Mouse (Mus musculus) liver, postnatal 0 days (tissue): ENCODE data around the gene Zfp385c. TPM values are rescaled to one million over a fixed set of nuclear protein-coding genes. Genes with fewer than 3 reads are reported as not detected.

Source experiments
- ATAC-seq: fragments of 200-750 bp; cut with Nextera tagmentation; 2 replicates; pipeline ENCODE4 v1.8.0; 2017; ENCODE audit warnings: mild to moderate bottlenecking, moderate library complexity
- DNase-seq: peaks from one replicate; pipeline ENCODE4 v3.0.0-alpha.2; 2016
- H3K27ac ChIP-seq: fragments of 300-500 bp; sonication (generic); 2 replicates; pipeline ENCODE4 v1.5.1; 2014; ENCODE audit warnings: antibody characterized with exemption, moderate library complexity, mild to moderate bottlenecking, low read depth
- H3K27me3 ChIP-seq: fragments of 300-500 bp; sonication (generic); 2 replicates; pipeline ENCODE4 v1.6.1; 2014; ENCODE audit warnings: low read length, control low read depth, mixed read lengths; ENCODE audit not compliant: insufficient read depth
- H3K36me3 ChIP-seq: fragments of 300-500 bp; sonication (generic); replicated peaks from 2 replicates; pipeline ENCODE4 v1.6.1; 2014; ENCODE audit warnings: mild to moderate bottlenecking, control low read depth, low read length, moderate library complexity, mixed read lengths; ENCODE audit not compliant: insufficient read depth
- H3K4me1 ChIP-seq: fragments of 300-500 bp; sonication (generic); 2 replicates; pipeline ENCODE4 v1.6.1; 2014; ENCODE audit warnings: antibody characterized with exemption, mild to moderate bottlenecking, control low read depth; ENCODE audit not compliant: insufficient read depth
- H3K4me2 ChIP-seq: fragments of 300-500 bp; sonication (generic); 2 replicates; pipeline ENCODE4 v1.6.1; 2014; ENCODE audit warnings: low read depth, mild to moderate bottlenecking, low read length, moderate library complexity, mixed read lengths
- H3K4me3 ChIP-seq: fragments of 300-500 bp; sonication (generic); 2 replicates; pipeline ENCODE4 v1.5.1; 2014; ENCODE audit warnings: low read depth, low read length
- H3K9ac ChIP-seq: fragments of 300-500 bp; sonication (generic); replicated peaks from 2 replicates; pipeline ENCODE4 v1.6.1; 2014; ENCODE audit warnings: mild to moderate bottlenecking, moderate library complexity
- H3K9me3 ChIP-seq: fragments of 300-500 bp; sonication (generic); 2 replicates; pipeline ENCODE4 v1.6.1; 2016; ENCODE audit warnings: mild to moderate bottlenecking, control low read depth, low read length, mixed read lengths
- CTCF ChIP-seq: sonication (generic); IDR thresholded peaks from 2 replicates; pipeline ENCODE4 v1.5.1; 2016; ENCODE audit warnings: antibody characterized with exemption, low read depth
- EP300 ChIP-seq: IDR thresholded peaks from 2 replicates; pipeline ENCODE4 v1.6.1; 2016; ENCODE audit warnings: antibody characterized with exemption, low read depth, mild to moderate bottlenecking
- WGBS: fragments of 180-500 bp; shearing (Covaris S2); extraction: QIAGEN DNeasy Blood & Tissue Kit; methylation state at CpG from one replicate; pipeline ENCODE4 v1.1.7; 2014; ENCODE audit not compliant: insufficient replicate concordance; 5-methylcytosine and 5-hydroxymethylcytosine counted together
- polyA plus RNA-seq: library from polyadenylated mRNA; unstranded; fragments of >200 nt; fragmentation: Nextera tagmentation; extraction: Ambion mirVana; gene quantifications from 2 replicates; pipeline ENCODE4 v1.2.1, GENCODE M21; 2015

Zfp385c gene
- polyA plus RNA-seq, 1 experiment from 2014 or later = not detected

GRCm38 (mm10) chr11:100598074-100598473, 94.2 kb downstream of the Zfp385c start:
- no peak for ATAC-seq
- Histone ChIP-seq H3K4me3 (no peak overlapping the region), H3K36me3 (peaks cover 85% of the 10 kb centered on the region), H3K9ac (no peak overlapping the region), H3K4me2 (no peak overlapping the region), H3K9me3 (no peaks in the 10 kb centered on the region), H3K27me3 (no peaks in the 10 kb centered on the region), H3K27ac (peak overlapping the region; percentile 39; the same call in 1 of the 2 replicates), H3K4me1 (no peaks in the 10 kb centered on the region)
- 76% methylated on average over 4 of the region's 4 CpGs for WGBS
- no peak for TF ChIP-seq EP300
- no peak for TF ChIP-seq CTCF
- no peak for DNase-seq

GRCm38 (mm10) chr11:100595533-100595932, 96.7 kb downstream of the Zfp385c start:
- H3K4me3 ChIP-seq = no peak overlapping the region
- H3K9ac ChIP-seq = no peak overlapping the region
- H3K27ac ChIP-seq = no peak overlapping the region
- WGBS = 83% methylated on average over 4 of the region's 4 CpGs
- no peaks in the 10 kb centered on the region for H3K9me3 ChIP-seq
- DNase-seq = no peak
- H3K4me1 ChIP-seq = no peaks in the 10 kb centered on the region
- no peak overlapping the region for H3K4me2 ChIP-seq
- TF ChIP-seq EP300 (no peak), CTCF (no peak)
- ATAC-seq = no peak
- no peaks in the 10 kb centered on the region for H3K27me3 ChIP-seq
- H3K36me3 ChIP-seq = peaks cover 98% of the 10 kb centered on the region

DNA sequence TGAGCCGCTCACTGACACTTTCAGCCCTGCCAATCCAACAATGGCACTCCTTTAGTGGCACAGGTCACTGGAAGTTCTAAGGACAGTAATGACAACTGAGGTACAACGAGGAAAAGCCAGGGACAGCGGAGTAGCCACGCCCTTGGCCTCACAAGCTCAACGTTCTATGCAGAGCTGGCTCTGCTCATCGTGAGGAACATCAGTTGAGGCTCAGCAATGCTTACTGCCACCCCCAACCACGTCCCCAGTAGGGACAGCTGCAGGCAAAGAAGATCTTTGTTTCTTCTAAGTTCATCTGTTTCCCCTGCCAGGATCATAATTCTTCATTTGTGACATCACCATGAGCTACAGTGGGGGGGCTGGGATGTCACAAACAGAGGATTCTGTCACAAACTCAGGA, 97.6 kb downstream of the Zfp385c start:
- Histone ChIP-seq H3K4me2 (no peak overlapping the region), H3K9me3 (no peaks in the 10 kb centered on the region), H3K4me1 (no peaks in the 10 kb centered on the region), H3K27me3 (no peaks in the 10 kb centered on the region), H3K36me3 (peaks cover 99% of the 10 kb centered on the region), H3K9ac (no peak overlapping the region), H3K27ac (no peak overlapping the region), H3K4me3 (no peak overlapping the region)
- ATAC-seq (no peak), DNase-seq (no peak)
- WGBS = 84% methylated on average over 7 of the region's 7 CpGs
- TF ChIP-seq EP300 (no peak), CTCF (no peak)

DNA sequence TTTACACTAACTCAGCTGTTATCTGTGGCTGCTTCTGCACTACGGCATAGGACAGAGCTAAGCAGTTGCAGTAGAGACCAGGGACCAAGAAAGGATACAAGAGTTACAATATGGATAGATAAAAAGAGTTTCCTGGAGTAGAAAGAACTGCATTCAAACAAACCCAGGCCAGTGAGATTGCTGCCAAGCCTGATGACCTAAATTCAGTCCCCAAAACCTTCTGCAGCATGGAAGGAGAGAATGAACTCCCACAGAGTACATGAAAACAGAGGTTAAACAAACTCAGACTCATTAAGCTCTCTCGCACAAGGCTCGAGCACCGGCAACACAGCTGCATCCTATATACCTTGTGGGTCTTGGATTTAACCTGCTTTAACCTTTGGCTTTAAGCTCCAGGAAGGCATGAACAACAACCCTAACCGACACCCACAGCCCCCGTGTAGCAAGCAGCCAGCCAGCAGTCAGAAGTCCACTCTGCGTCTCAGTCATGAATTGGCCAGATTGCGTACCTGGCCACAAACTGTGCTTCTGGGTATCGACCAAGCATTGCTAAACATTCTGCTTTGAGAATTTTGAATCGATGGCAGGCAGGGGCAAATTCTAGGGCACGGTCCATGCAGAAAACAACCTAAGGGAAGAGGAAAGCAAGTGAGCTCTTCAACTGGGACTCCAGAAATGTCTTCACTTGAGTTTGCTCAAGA, 99.8 kb downstream of the Zfp385c start:
- Histone ChIP-seq H3K27ac (no peak overlapping the region), H3K4me2 (no peak overlapping the region), H3K4me3 (no peak overlapping the region), H3K9ac (no peak overlapping the region), H3K4me1 (no peaks in the 10 kb centered on the region), H3K36me3 (peaks cover 96% of the 10 kb centered on the region), H3K9me3 (no peaks in the 10 kb centered on the region), H3K27me3 (no peaks in the 10 kb centered on the region)
- ATAC-seq (no peak), DNase-seq (no peak)
- WGBS = 91% methylated on average over 11 of the region's 11 CpGs
- TF ChIP-seq EP300 (no peak), CTCF (no peak)

DNA sequence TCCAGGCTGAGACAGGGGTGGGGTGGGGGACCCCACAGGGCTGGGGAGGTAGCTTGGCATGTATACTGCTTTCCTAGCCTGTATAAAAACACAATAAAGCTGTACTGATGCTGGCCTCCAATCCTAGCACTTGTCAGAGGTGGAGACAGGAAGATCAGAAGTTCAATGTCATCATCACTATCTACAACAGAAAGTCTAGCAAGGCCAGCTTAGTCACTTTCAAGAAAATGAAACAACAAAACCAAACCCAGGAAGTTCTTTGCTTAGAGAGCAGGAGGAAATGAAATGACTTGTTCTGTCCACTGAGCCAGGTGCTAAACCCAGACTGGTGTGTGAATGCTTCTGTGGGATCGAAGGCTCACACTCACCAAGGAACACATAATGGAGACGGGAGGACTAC, 103.8 kb downstream of the Zfp385c start:
- ATAC-seq (peak; percentile 54; the same call in 1 of the 2 replicates), DNase-seq (no peak)
- Histone ChIP-seq H3K4me3 (no peak overlapping the region), H3K9ac (no peak overlapping the region), H3K4me2 (no peak overlapping the region), H3K27me3 (no peaks in the 10 kb centered on the region), H3K27ac (no peak overlapping the region), H3K36me3 (peaks cover 94% of the 10 kb centered on the region), H3K9me3 (no peaks in the 10 kb centered on the region), H3K4me1 (no peaks in the 10 kb centered on the region)
- 86% methylated on average over 2 of the region's 2 CpGs for WGBS
- TF ChIP-seq EP300 (no peak), CTCF (no peak)

DNA sequence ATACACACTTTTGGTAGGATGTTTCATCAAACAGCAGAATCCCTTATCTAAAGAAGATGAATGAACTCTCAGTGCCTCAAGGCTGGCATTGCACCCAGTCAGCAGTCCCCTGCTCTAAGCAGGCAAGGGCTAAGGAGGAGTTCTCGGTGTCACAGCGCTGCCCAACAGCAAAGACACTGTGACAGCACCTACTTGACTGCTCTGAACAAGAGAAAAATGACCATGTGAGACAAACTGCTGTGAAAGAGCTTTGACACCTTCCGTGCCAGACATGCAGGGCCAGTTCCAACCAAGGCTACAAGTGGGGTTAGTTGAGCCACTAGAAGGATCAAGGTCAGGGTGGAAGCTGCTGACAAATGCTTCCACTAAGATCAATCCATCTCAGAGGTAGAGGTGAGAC, 107.1 kb downstream of the Zfp385c start:
- TF ChIP-seq CTCF (no peak), EP300 (no peak)
- peak overlapping the region; percentile 36; the same call in 1 of the 2 replicates for H3K27ac ChIP-seq
- 87% methylated on average over 3 of the region's 3 CpGs for WGBS
- DNase-seq (no peak), ATAC-seq (no peak)
- no peaks in the 10 kb centered on the region for H3K4me1 ChIP-seq
- no peaks in the 10 kb centered on the region for H3K27me3 ChIP-seq
- H3K4me2 ChIP-seq = no peak overlapping the region
- no peak overlapping the region for H3K9ac ChIP-seq
- no peaks in the 10 kb centered on the region for H3K9me3 ChIP-seq
- H3K36me3 ChIP-seq = peaks cover 86% of the 10 kb centered on the region
- no peak overlapping the region for H3K4me3 ChIP-seq
